Mouse (Mus musculus) midbrain, embryonic 15.5 days (tissue): Measurements from ENCODE around the gene Gm10715. TPM values are rescaled to one million over a fixed set of nuclear protein-coding genes. Genes with fewer than 3 reads are reported as not detected.
"Not testable (repeated sequence)": the region's sequence is repeated elsewhere in the genome, so short reads cannot be mapped to it uniquely, and the experiment has no call there.

ENCODE experiments used
- ATAC-seq: fragments of 200-750 bp; cut with Nextera tagmentation; replicated peaks from 2 replicates; pipeline ENCODE4 v1.8.0; 2017; ENCODE audit warnings: moderate TSS enrichment
- H3K27ac ChIP-seq: fragments of 300-500 bp; sonication (generic); 2 replicates; pipeline ENCODE4 v1.5.1; 2015; ENCODE audit warnings: mild to moderate bottlenecking, inconsistent platforms
- H3K27me3 ChIP-seq: fragments of 300-500 bp; sonication (generic); replicated peaks from 2 replicates; pipeline ENCODE4 v1.6.1; 2015; ENCODE audit warnings: inconsistent platforms
- H3K36me3 ChIP-seq: fragments of 300-500 bp; sonication (generic); replicated peaks from 2 replicates; pipeline ENCODE4 v1.6.1; 2015; ENCODE audit warnings: inconsistent platforms
- H3K4me1 ChIP-seq: fragments of 300-500 bp; sonication (generic); 2 replicates; pipeline ENCODE4 v1.6.1; 2015; ENCODE audit warnings: inconsistent platforms
- H3K4me2 ChIP-seq: fragments of 300-500 bp; sonication (generic); 2 replicates; pipeline ENCODE4 v1.6.1; 2015; ENCODE audit warnings: inconsistent platforms, mild to moderate bottlenecking, moderate library complexity
- H3K4me3 ChIP-seq: fragments of 300-500 bp; sonication (generic); 2 replicates; pipeline ENCODE4 v1.5.1; 2015; ENCODE audit warnings: mild to moderate bottlenecking, inconsistent platforms
- H3K9ac ChIP-seq: fragments of 300-500 bp; sonication (generic); 2 replicates; pipeline ENCODE4 v1.6.1; 2015; ENCODE audit warnings: mild to moderate bottlenecking, inconsistent platforms
- H3K9me3 ChIP-seq: fragments of 300-500 bp; sonication (generic); 2 replicates; pipeline ENCODE4 v1.6.1; 2016; ENCODE audit warnings: inconsistent platforms
- WGBS: fragments of 180-500 bp; shearing (Covaris S2); methylation state at CpG from one replicate; pipeline ENCODE4 v1.1.7; 2015; ENCODE audit warnings: mixed read lengths; 5-methylcytosine and 5-hydroxymethylcytosine counted together
- polyA plus RNA-seq: library from polyadenylated mRNA; unstranded; fragments of >200 nt; fragmentation: Nextera tagmentation; extraction: Ambion mirVana; gene quantifications from 2 replicates; pipeline ENCODE4 v1.2.1, GENCODE M21; 2015

The Gm10715 gene
- polyA plus RNA-seq: not detected in 2 replicates

GRCm38 (mm10) chr9:3036577-3036976 is at the start of gene Gm10715:
TSS of gene Gm10715 (plus strand) at chr9:3036877.
- not testable (repeated sequence) for H3K27me3 ChIP-seq, H3K9me3 ChIP-seq, ATAC-seq, H3K4me1 ChIP-seq, H3K36me3 ChIP-seq, H3K27ac ChIP-seq, H3K4me3 ChIP-seq, H3K9ac ChIP-seq, H3K4me2 ChIP-seq
- 75% methylated on average over 8 of the region's 8 CpGs for WGBS

GRCm38 (mm10) chr9:3000445-3000972 is 36.2 kb upstream of the Gm10715 start, which contains the start of gene Gm10722:
TSS of gene Gm10722 (plus strand) at chr9:3000922.
- not testable (repeated sequence) for H3K9ac ChIP-seq, H3K27me3 ChIP-seq, H3K4me3 ChIP-seq, H3K27ac ChIP-seq, H3K36me3 ChIP-seq, H3K4me1 ChIP-seq, H3K9me3 ChIP-seq, ATAC-seq, H3K4me2 ChIP-seq
- WGBS: 71% methylated on average over 12 of the region's 12 CpGs

- not testable (repeated sequence) for H3K9ac ChIP-seq, H3K4me2 ChIP-seq, ATAC-seq, H3K4me3 ChIP-seq, H3K36me3 ChIP-seq, H3K27me3 ChIP-seq, H3K9me3 ChIP-seq, H3K4me1 ChIP-seq, H3K27ac ChIP-seq
- WGBS: 64% methylated on average over 8 of the region's 8 CpGs
These were observed 35.7 kb upstream of the Gm10715 start for GRCm38 (mm10) chr9:3001006-3001405.

GRCm38 (mm10) chr9:3001948-3002659 is 34.6 kb upstream of the Gm10715 start:
- H3K4me2 ChIP-seq, H3K9ac ChIP-seq, H3K4me1 ChIP-seq, H3K4me3 ChIP-seq, H3K9me3 ChIP-seq, H3K36me3 ChIP-seq, H3K27ac ChIP-seq, H3K27me3 ChIP-seq: not testable (repeated sequence)
- WGBS: 71% methylated on average over 9 of the region's 11 CpGs
- ATAC-seq: peak; percentile 91

GRCm38 (mm10) chr9:3002794-3003396 is 33.8 kb upstream of the Gm10715 start, which contains the start of gene Gm11168:
TSS of gene Gm11168 (plus strand) at chr9:3003346.
- not testable (repeated sequence) for H3K27ac ChIP-seq, H3K4me2 ChIP-seq, H3K9ac ChIP-seq, H3K36me3 ChIP-seq, H3K4me1 ChIP-seq, H3K4me3 ChIP-seq, H3K27me3 ChIP-seq, ATAC-seq
- 73% methylated on average over 6 of the region's 14 CpGs for WGBS
- H3K9me3 ChIP-seq: peaks cover 12% of the 10 kb centered on the region

- 75% methylated on average over 1 of the region's 5 CpGs for WGBS
- H3K27me3 ChIP-seq, H3K4me3 ChIP-seq, H3K36me3 ChIP-seq, H3K9ac ChIP-seq, H3K4me2 ChIP-seq, H3K4me1 ChIP-seq, ATAC-seq, H3K27ac ChIP-seq: not testable (repeated sequence)
- peaks cover 15% of the 10 kb centered on the region for H3K9me3 ChIP-seq
These were observed 30.5 kb upstream of the Gm10715 start for GRCm38 (mm10) chr9:3006179-3006578.

DNA sequence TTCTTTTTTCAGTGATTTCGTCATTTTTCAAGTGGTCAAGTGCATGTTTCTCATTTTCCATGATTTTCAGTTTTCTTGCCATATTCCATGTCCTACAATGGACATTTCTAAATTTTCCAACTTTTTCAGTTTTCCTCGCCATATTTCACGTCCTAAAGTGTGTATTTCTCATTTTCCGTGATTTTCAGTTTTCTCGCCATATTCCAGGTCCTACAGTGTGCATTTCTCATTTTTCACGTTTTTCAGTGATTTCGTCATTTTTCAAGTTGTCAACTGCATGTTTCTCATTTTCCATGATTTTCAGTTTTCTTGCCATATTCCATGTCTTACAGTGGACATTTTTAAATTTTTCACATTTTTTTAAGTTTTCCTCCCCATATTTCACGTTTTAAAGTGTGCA is 30.0 kb upstream of the Gm10715 start:
- H3K27me3 ChIP-seq, H3K27ac ChIP-seq: not testable (repeated sequence)
- WGBS: 73% methylated on average over 8 of the region's 8 CpGs

DNA sequence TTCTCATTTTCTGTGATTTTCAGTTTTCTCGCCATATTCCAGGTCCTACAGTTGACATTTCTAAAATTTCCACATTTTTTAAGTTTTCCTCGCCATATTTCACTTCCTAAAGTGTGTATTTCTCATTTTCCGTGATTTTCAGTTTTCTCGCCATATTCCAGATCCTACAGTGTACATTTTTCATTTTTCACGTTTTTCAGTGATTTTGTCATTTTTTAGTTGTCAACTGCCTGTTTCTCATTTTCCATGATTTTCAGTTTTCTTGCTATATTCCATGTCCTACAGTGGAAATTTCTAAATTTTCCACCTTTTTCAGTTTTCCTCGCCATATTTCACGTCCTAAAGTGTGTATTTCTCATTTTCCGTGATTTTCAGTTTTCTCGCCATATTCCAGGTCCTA is 29.4 kb upstream of the Gm10715 start:
- H3K9ac ChIP-seq, H3K27me3 ChIP-seq, H3K4me3 ChIP-seq, H3K36me3 ChIP-seq, H3K27ac ChIP-seq, H3K4me1 ChIP-seq, H3K4me2 ChIP-seq: not testable (repeated sequence)
- ATAC-seq: 0 out of 2 replicates have a peak, but pooled peaks have one; percentile 34
- WGBS: 72% methylated on average over 8 of the region's 9 CpGs
- H3K9me3 ChIP-seq: peaks cover 11% of the 10 kb centered on the region

More for the DNA sequence above, 30.0 kb upstream of the Gm10715 start:
- H3K36me3 ChIP-seq, H3K9ac ChIP-seq, H3K4me2 ChIP-seq, H3K4me3 ChIP-seq, H3K4me1 ChIP-seq: not testable (repeated sequence)
- ATAC-seq: peak; percentile 76
- H3K9me3 ChIP-seq: peaks cover 15% of the 10 kb centered on the region

- H3K9me3 ChIP-seq, H3K27me3 ChIP-seq, H3K4me3 ChIP-seq, H3K9ac ChIP-seq, H3K4me1 ChIP-seq, H3K36me3 ChIP-seq, H3K4me2 ChIP-seq, H3K27ac ChIP-seq: not testable (repeated sequence)
- no CpG with 5 or more reads among the region's 5 CpGs for WGBS
- 0 out of 2 replicates have a peak, but pooled peaks have one; percentile 52 for ATAC-seq
These were observed 27.3 kb upstream of the Gm10715 start for GRCm38 (mm10) chr9:3009331-3009730.

DNA sequence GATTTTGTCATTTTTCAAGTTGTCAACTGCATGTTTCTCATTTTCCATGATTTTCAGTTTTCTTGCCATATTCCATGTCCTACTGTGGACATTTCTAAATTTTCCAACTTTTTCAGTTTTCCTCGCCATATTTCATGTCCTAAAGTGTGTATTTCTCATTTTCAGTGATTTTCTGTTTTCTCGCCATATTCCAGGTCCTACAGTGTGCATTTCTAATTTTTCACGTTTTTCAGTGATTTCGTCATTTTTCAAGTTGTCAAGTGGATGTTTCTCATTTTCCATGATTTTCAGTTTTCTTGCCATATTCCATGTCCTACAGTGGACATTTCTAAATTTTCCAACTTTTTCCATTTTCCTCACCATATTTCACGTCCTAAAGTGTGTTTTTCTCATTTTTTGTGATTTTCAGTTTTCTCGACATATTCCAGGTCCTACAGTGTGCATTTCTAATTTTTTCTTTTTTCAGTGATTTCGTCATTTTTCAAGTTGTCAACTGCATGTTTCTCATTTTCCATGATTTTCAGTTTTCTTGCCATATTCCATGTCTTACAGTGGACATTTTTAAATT is 24.5 kb upstream of the Gm10715 start:
- not testable (repeated sequence) for ATAC-seq, H3K9ac ChIP-seq, H3K9me3 ChIP-seq, H3K4me1 ChIP-seq, H3K4me3 ChIP-seq, H3K27me3 ChIP-seq, H3K36me3 ChIP-seq, H3K4me2 ChIP-seq, H3K27ac ChIP-seq
- WGBS: 85% methylated on average over 3 of the region's 7 CpGs

DNA sequence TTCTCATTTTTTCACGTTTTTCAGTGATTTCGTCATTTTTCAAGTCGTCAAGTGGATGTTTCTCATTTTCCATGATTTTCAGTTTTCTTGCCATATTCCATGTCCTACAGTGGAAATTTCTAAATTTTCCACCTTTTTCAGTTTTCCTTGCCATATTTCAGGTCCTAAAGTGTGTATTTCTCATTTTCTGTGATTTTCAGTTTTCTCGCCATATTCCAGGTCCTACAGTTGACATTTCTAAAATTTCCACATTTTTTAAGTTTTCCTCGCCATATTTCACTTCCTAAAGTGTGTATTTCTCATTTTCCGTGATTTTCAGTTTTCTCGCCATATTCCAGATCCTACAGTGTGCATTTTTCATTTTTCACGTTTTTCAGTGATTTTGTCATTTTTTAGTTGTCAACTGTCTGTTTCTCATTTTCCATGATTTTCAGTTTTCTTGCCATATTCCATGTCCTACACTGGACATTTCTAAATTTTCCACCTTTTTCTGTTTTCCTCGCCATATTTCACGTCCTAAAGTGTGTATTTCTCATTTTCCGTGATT is 23.9 kb upstream of the Gm10715 start, which contains the start of gene Gm10721:
Gene Gm10721 (plus strand): TSS at position 408 of the 547 bp plus-strand sequence.
- not testable (repeated sequence) for H3K9me3 ChIP-seq, H3K4me2 ChIP-seq, H3K4me3 ChIP-seq, H3K4me1 ChIP-seq, ATAC-seq, H3K27me3 ChIP-seq, H3K27ac ChIP-seq, H3K36me3 ChIP-seq, H3K9ac ChIP-seq
- 100% methylated on average over 1 of the region's 11 CpGs for WGBS

DNA sequence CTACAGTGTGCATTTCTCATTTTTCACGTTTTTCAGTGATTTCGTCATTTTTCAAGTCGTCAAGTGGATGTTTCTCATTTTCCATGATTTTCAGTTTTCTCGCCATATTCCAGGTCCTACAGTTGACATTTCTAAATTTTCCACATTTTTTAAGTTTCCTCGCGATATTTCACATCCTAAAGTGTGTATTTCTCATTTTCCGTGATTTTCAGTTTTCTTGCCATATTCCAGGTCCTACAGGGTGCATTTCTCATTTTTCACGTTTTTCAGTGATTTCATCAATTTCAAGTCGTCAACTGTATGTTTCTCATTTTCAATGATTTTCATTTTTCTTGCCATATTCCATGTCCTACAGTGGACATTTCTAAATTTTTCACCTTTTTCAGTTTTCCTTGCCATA is 21.3 kb upstream of the Gm10715 start, which contains the start of gene Gm10720:
Gene Gm10720 (plus strand): TSS at position 301 of the 400 bp plus-strand sequence.
- not testable (repeated sequence) for H3K4me1 ChIP-seq, H3K9me3 ChIP-seq, H3K27ac ChIP-seq, ATAC-seq, H3K36me3 ChIP-seq, H3K4me3 ChIP-seq, H3K9ac ChIP-seq, H3K27me3 ChIP-seq, H3K4me2 ChIP-seq
- 64% methylated on average over 6 of the region's 9 CpGs for WGBS
